Mouse (Mus musculus): ENCODE measurements around the gene Mafg.
"Not testable (repeated sequence)": the region's sequence is repeated elsewhere in the genome, so short reads cannot be mapped to it uniquely, and the experiment has no call there.

Mafg gene

GRCm38 (mm10) chr11:120598283-120598989, 35.0 kb downstream of the Mafg start, which contains the start of the genes Alyref and Anapc11:
TSS of gene Alyref (minus strand) at chr11:120598365.
TSS of gene Anapc11 (plus strand) at chr11:120598421.
- peak; percentile 94 for DNase-seq (ENCODE audit: low spot score)

GRCm38 (mm10) chr11:120597240-120598235, 35.9 kb downstream of the Mafg start:
- peak; percentile 46 for DNase-seq (ENCODE audit: low spot score)

GRCm38 (mm10) chr11:120588531-120588930, 44.9 kb downstream of the Mafg start:
- DNase-seq (ENCODE audit: low spot score): no peak

GRCm38 (mm10) chr11:120583937-120584336, 49.5 kb downstream of the Mafg start:
- no peak for DNase-seq (ENCODE audit: low spot score)

DNA sequence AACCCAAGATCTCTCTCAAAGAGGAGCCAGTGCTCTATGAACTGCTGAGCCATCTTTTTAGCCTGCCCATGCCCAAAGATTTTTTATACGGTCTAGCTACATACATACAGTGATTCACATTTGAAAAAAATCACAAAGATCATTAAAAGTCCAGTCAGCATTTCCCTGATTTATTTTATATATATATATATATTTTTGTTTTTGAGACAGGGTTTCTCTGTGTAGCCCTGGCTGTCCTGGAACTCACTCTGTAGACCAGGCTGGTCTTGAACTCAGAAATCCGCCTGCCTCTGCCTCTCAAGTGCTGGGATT, 50.5 kb downstream of the Mafg start:
- not testable (repeated sequence) for DNase-seq (ENCODE audit: low spot score)

GRCm38 (mm10) chr11:120582268-120582981, 51.0 kb downstream of the Mafg start:
- no peak for DNase-seq (ENCODE audit: low spot score)

- peak; percentile 90 for DNase-seq (ENCODE audit: low spot score)
Measured at GRCm38 (mm10) chr11:120581490-120582267, 51.7 kb downstream of the Mafg start, which contains the start of gene Arhgdia. TSS of gene Arhgdia (minus strand) at chr11:120581624.

GRCm38 (mm10) chr11:120580871-120581331, 52.5 kb downstream of the Mafg start:
- DNase-seq (ENCODE audit: low spot score): peak; percentile 52

DNA sequence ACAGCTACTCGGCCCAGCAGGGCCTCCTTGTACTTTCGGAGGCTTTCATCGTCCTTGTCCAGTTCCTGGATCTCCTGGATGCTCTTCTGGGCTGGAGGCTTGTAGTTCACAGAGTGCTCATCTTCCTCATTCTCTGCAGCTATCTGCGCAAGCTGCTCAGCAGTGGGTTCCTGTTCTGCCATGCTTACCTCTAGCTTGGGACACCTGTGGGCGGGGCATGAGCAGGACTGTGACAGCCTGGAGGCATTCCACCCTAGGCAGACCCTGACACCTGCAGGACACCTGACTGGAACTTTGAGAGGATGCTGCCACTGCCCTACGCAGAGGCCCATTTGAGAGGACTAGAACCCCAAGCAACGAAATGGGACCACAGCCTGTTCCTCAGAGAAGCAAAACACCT, 53.2 kb downstream of the Mafg start:
- DNase-seq (ENCODE audit: low spot score): no peak

- peak; percentile 65 for DNase-seq (ENCODE audit: low spot score)
Measured at GRCm38 (mm10) chr11:120579316-120580107, 53.9 kb downstream of the Mafg start.

GRCm38 (mm10) chr11:120578694-120579243, 54.6 kb downstream of the Mafg start:
- no peak for DNase-seq (ENCODE audit: low spot score)

GRCm38 (mm10) chr11:120578024-120578693, 55.2 kb downstream of the Mafg start:
- DNase-seq (ENCODE audit: low spot score): no peak

DNA sequence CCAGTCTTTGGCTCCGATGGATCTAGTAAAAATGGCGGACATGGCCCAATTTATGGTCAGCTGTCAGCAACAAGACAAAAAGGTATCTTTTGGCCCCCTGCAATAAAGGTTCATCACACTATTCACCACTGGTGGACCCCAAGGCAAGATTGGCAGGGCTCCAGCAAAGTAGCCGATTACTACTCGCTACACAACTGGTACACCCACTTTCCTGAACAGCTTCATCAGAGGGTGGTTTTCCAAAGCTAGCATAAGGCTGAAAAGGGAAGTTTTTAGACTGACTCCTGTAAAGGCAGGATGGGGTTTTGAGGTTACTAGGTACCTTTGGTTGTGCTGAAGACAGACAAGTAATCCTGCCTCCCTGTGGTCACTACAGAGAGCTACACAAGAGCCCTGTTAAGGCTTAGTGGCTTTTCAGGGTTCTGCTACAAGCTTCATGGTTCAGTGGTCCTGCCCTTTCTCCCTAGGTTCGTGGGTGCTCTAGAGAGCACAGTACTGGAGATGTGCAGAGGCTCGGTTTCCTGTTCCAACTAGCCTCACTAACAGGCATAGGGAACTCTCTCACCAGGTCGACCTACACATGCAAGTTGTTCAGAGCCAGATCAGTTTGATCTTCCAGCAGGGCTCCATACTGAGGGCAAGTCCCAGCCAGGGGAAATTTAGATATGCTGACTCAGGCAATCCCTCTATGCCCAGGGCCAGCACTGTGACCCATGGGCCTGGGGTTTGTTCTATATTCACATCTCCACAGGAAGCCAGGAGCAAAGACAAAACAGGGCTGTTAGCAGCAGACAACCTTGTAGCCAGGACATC, 56.0 kb downstream of the Mafg start:
- DNase-seq (ENCODE audit: low spot score): no peak

- no peak for DNase-seq (ENCODE audit: low spot score)
Measured at GRCm38 (mm10) chr11:120576365-120576981, 56.9 kb downstream of the Mafg start.

DNA sequence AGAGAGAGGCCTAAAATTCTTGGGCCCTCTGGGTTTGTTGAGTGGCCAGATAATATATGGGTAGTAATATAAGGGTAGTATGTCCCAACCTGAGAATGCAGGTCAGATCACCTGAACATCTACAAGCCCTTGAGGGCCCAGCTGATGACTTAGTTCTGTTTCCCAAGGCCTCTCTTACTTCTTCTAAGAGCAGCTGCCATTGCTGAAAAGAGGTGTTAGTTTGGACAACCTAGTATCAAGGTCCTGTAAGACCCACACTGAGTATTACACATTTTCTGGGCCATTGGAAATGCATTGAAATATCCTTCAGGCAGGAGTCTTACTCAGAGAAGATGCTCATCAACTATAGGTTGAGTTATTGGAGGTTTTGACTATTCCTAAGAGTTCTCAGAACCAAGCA, 57.5 kb downstream of the Mafg start:
- DNase-seq (ENCODE audit: low spot score): no peak
